Mouse (Mus musculus): ENCODE measurements around the gene Cdkn2b. TPM values are rescaled to one million over a fixed set of nuclear protein-coding genes. Genes with fewer than 3 reads are reported as not detected.

The Cdkn2b gene
- total RNA-seq, 2 experiments from 2014 or later: 0.50 to 0.76 TPM

Other genes starting within 250 kb of the Cdkn2b start
- 10 to 100 TPM; 20.5 to 21.0 TPM for gene Mtap, start 173.9 kb downstream of the Cdkn2b start, total RNA-seq (2021)
- not detected for gene Cdkn2a, start 16.4 kb downstream of the Cdkn2b start, total RNA-seq (2021)

All from heart, postnatal 36 days (tissue).